Mouse (Mus musculus) midbrain, embryonic 11.5 days (tissue): ENCODE data around the gene Erich3. TPM values are rescaled to one million over a fixed set of nuclear protein-coding genes. Genes with fewer than 3 reads are reported as not detected.

Experiments used
- polyA plus RNA-seq: library from polyadenylated mRNA; unstranded; fragments of >200 nt; fragmentation: Nextera tagmentation; extraction: Ambion mirVana; gene quantifications from 2 replicates; pipeline ENCODE4 v1.2.1, GENCODE M21; 2014

Erich3 gene
- polyA plus RNA-seq, 1 experiment from 2014 or later: 0.20 TPM

Other genes with a start within 250 kb of the Erich3 start
- 18.6 and 21.2 TPM in 2 replicates for gene Cryz, start 67.1 kb upstream of the Erich3 start, polyA plus RNA-seq
- gene Tyw3, start 66.8 kb upstream of the Erich3 start, polyA plus RNA-seq: 18.4 and 19.0 TPM in 2 replicates